Mouse (Mus musculus): Measurements from ENCODE around the gene Grk3. TPM values are rescaled to one million over a fixed set of nuclear protein-coding genes. Genes with fewer than 3 reads are reported as not detected.
A peak's percentile ranks its signal among the peaks of the same experiment; 100 is the strongest.

The Grk3 gene
- polyA plus RNA-seq, 1 experiment from 2014 or later, result 13.1 TPM

GRCm38 (mm10) chr5:112932878-112933567, 82.6 kb downstream of the Grk3 start:
- no peak overlapping the region for H3K4me2 ChIP-seq (replicated peaks)
- ATAC-seq (ENCODE audit: insufficient number of reproducible peaks, low FRiP score, low TSS enrichment, low read depth), result peak; percentile 36; the same call in 1 of the 2 replicates
- H3K27me3 ChIP-seq, result no peaks in the 10 kb centered on the region
- 55% methylated on average over 11 of the region's 11 CpGs for WGBS
- H3K9ac ChIP-seq, result no peak overlapping the region
- H3K9me3 ChIP-seq (replicated peaks), result no peaks in the 10 kb centered on the region
- no peaks in the 10 kb centered on the region for H3K36me3 ChIP-seq
- no peak overlapping the region for H3K4me3 ChIP-seq (replicated peaks)
- peak overlapping the region; percentile 18; the same call in 1 of the 2 replicates for H3K27ac ChIP-seq (replicated peaks)
- H3K4me1 ChIP-seq, result peaks cover 18% of the 10 kb centered on the region

GRCm38 (mm10) chr5:112931901-112932300, 83.7 kb downstream of the Grk3 start:
- 84% methylated on average over 5 of the region's 5 CpGs for WGBS
- Histone ChIP-seq H3K4me1 (peaks cover 21% of the 10 kb centered on the region), H3K9me3 (replicated peaks) (no peaks in the 10 kb centered on the region), H3K27ac (replicated peaks) (no peak overlapping the region), H3K4me2 (replicated peaks) (no peak overlapping the region), H3K4me3 (replicated peaks) (no peak overlapping the region), H3K9ac (no peak overlapping the region), H3K36me3 (no peaks in the 10 kb centered on the region), H3K27me3 (no peaks in the 10 kb centered on the region)
- ATAC-seq (ENCODE audit: insufficient number of reproducible peaks, low FRiP score, low TSS enrichment, low read depth), result no peak

GRCm38 (mm10) chr5:112928201-112928881, 87.2 kb downstream of the Grk3 start:
- ATAC-seq (ENCODE audit: insufficient number of reproducible peaks, low FRiP score, low TSS enrichment, low read depth), result no peak
- peaks cover 14% of the 10 kb centered on the region; the same call in 1 of the 2 replicates for H3K4me1 ChIP-seq

GRCm38 (mm10) chr5:112925422-112925821, 90.2 kb downstream of the Grk3 start:
- no peak overlapping the region for H3K27ac ChIP-seq (replicated peaks)
- ATAC-seq (ENCODE audit: insufficient number of reproducible peaks, low FRiP score, low TSS enrichment, low read depth), result no peak
- 89% methylated on average over 5 of the region's 5 CpGs for WGBS

More at GRCm38 (mm10) chr5:112928201-112928881, 87.2 kb downstream of the Grk3 start:
- Histone ChIP-seq H3K27me3 (no peaks in the 10 kb centered on the region), H3K4me2 (replicated peaks) (no peak overlapping the region), H3K9me3 (replicated peaks) (no peaks in the 10 kb centered on the region), H3K36me3 (no peaks in the 10 kb centered on the region), H3K27ac (replicated peaks) (0 out of 2 replicates have a peak overlapping the region, but pooled peaks have one; percentile 28), H3K4me3 (replicated peaks) (no peak overlapping the region), H3K9ac (no peak overlapping the region)
- WGBS, result 26% methylated on average over 10 of the region's 10 CpGs

GRCm38 (mm10) chr5:112924806-112925205, 90.8 kb downstream of the Grk3 start:
- Histone ChIP-seq H3K27ac (replicated peaks) (no peak overlapping the region), H3K9ac (no peak overlapping the region), H3K27me3 (no peaks in the 10 kb centered on the region), H3K4me1 (0 out of 2 replicates have a peak, but pooled peaks cover 3% of the 10 kb centered on the region), H3K4me3 (replicated peaks) (no peak overlapping the region), H3K4me2 (replicated peaks) (no peak overlapping the region), H3K9me3 (replicated peaks) (no peaks in the 10 kb centered on the region), H3K36me3 (peaks cover 3% of the 10 kb centered on the region; the same call in 1 of the 2 replicates)
- ATAC-seq (ENCODE audit: insufficient number of reproducible peaks, low FRiP score, low TSS enrichment, low read depth), result no peak
- WGBS, result 69% methylated on average over 8 of the region's 8 CpGs

More at GRCm38 (mm10) chr5:112925422-112925821, 90.2 kb downstream of the Grk3 start:
- Histone ChIP-seq H3K4me3 (replicated peaks) (no peak overlapping the region), H3K9me3 (replicated peaks) (no peaks in the 10 kb centered on the region), H3K4me1 (0 out of 2 replicates have a peak, but pooled peaks cover 3% of the 10 kb centered on the region), H3K36me3 (no peaks in the 10 kb centered on the region), H3K9ac (no peak overlapping the region), H3K4me2 (replicated peaks) (no peak overlapping the region), H3K27me3 (no peaks in the 10 kb centered on the region)

- Histone ChIP-seq H3K4me1 (0 out of 2 replicates have a peak, but pooled peaks cover 3% of the 10 kb centered on the region), H3K4me2 (replicated peaks) (no peak overlapping the region), H3K4me3 (replicated peaks) (no peak overlapping the region), H3K9ac (no peak overlapping the region), H3K9me3 (replicated peaks) (no peaks in the 10 kb centered on the region), H3K36me3 (peaks cover 5% of the 10 kb centered on the region; the same call in 1 of the 2 replicates), H3K27me3 (no peaks in the 10 kb centered on the region), H3K27ac (replicated peaks) (no peak overlapping the region)
- WGBS, result 91% methylated on average over 14 of the region's 14 CpGs
- no peak for ATAC-seq (ENCODE audit: insufficient number of reproducible peaks, low FRiP score, low TSS enrichment, low read depth)
Observed at GRCm38 (mm10) chr5:112923841-112924240, 91.8 kb downstream of the Grk3 start.

- Histone ChIP-seq H3K9ac (no peak overlapping the region), H3K27me3 (no peaks in the 10 kb centered on the region), H3K9me3 (replicated peaks) (no peaks in the 10 kb centered on the region), H3K27ac (replicated peaks) (no peak overlapping the region), H3K36me3 (peaks cover 5% of the 10 kb centered on the region; the same call in 1 of the 2 replicates), H3K4me3 (replicated peaks) (no peak overlapping the region), H3K4me1 (no peaks in the 10 kb centered on the region), H3K4me2 (replicated peaks) (no peak overlapping the region)
- no peak for ATAC-seq (ENCODE audit: insufficient number of reproducible peaks, low FRiP score, low TSS enrichment, low read depth)
Observed at GRCm38 (mm10) chr5:112921914-112922313, 93.7 kb downstream of the Grk3 start.

GRCm38 (mm10) chr5:112910381-112910780, 105.2 kb downstream of the Grk3 start:
- Histone ChIP-seq H3K27me3 (no peaks in the 10 kb centered on the region), H3K4me2 (replicated peaks) (no peak overlapping the region), H3K36me3 (no peaks in the 10 kb centered on the region), H3K4me1 (peaks cover 7% of the 10 kb centered on the region; the same call in 1 of the 2 replicates), H3K4me3 (replicated peaks) (no peak overlapping the region), H3K9ac (no peak overlapping the region), H3K27ac (replicated peaks) (no peak overlapping the region), H3K9me3 (replicated peaks) (no peaks in the 10 kb centered on the region)
- 59% methylated on average over 5 of the region's 5 CpGs for WGBS
- ATAC-seq (ENCODE audit: insufficient number of reproducible peaks, low FRiP score, low TSS enrichment, low read depth), result no peak

- Histone ChIP-seq H3K4me2 (replicated peaks) (no peak overlapping the region), H3K27me3 (no peaks in the 10 kb centered on the region), H3K4me1 (peaks cover 7% of the 10 kb centered on the region; the same call in 1 of the 2 replicates), H3K27ac (replicated peaks) (no peak overlapping the region), H3K9me3 (replicated peaks) (no peaks in the 10 kb centered on the region), H3K36me3 (no peaks in the 10 kb centered on the region), H3K4me3 (replicated peaks) (no peak overlapping the region), H3K9ac (no peak overlapping the region)
- 27% methylated on average over 2 of the region's 2 CpGs for WGBS
- no peak for ATAC-seq (ENCODE audit: insufficient number of reproducible peaks, low FRiP score, low TSS enrichment, low read depth)
Observed at GRCm38 (mm10) chr5:112908169-112908614, 107.4 kb downstream of the Grk3 start.

- Histone ChIP-seq H3K4me1 (peaks cover 7% of the 10 kb centered on the region; the same call in 1 of the 2 replicates), H3K9me3 (replicated peaks) (no peaks in the 10 kb centered on the region), H3K36me3 (no peaks in the 10 kb centered on the region), H3K4me2 (replicated peaks) (no peak overlapping the region), H3K4me3 (replicated peaks) (no peak overlapping the region), H3K27ac (replicated peaks) (no peak overlapping the region), H3K9ac (no peak overlapping the region), H3K27me3 (no peaks in the 10 kb centered on the region)
- WGBS, result 54% methylated on average over 6 of the region's 6 CpGs
- ATAC-seq (ENCODE audit: insufficient number of reproducible peaks, low FRiP score, low TSS enrichment, low read depth), result no peak
Observed at GRCm38 (mm10) chr5:112907504-112907903, 108.1 kb downstream of the Grk3 start.
